Mouse (Mus musculus) CH12.LX (cell line): Measurements from ENCODE around the gene Surf1. TPM values are rescaled to one million over a fixed set of nuclear protein-coding genes. Genes with fewer than 3 reads are reported as not detected.
A peak's percentile ranks its signal among the peaks of the same experiment; 100 is the strongest.

Experiments
- DNase-seq: peaks from one replicate; pipeline ENCODE4 v3.0.0-alpha.2; 2013; ENCODE audit errors: extremely low read depth
- H3K27ac ChIP-seq: 2 replicates; pipeline ENCODE4 v1.5.1; 2012; ENCODE audit warnings: low read depth, mild to moderate bottlenecking, control low read depth, moderate library complexity; ENCODE audit not compliant: insufficient read depth
- H3K27me3 ChIP-seq: replicated peaks from 2 replicates; pipeline ENCODE3; 2012; ENCODE audit warnings: inconsistent platforms
- H3K36me3 ChIP-seq, 2 experiments: replicated peaks in 1 of 2; 2 replicates each; pipeline versions ENCODE3 to v1.6.1; 2012; ENCODE audit warnings: inconsistent platforms in 1 of 2, low read length in 1 of 2, mild to moderate bottlenecking in 1 of 2, mixed read lengths in 1 of 2, moderate library complexity in 1 of 2; ENCODE audit not compliant: control insufficient read depth in 1 of 2, insufficient read depth in 1 of 2
- H3K4me1 ChIP-seq, 2 experiments: 2 replicates each; pipeline ENCODE4 v1.6.1; 2012; ENCODE audit warnings: inconsistent platforms in 1 of 2, moderate library complexity in 1 of 2; ENCODE audit not compliant: insufficient read depth in 2 of 2, control insufficient read depth in 1 of 2
- H3K4me2 ChIP-seq: 2 replicates; pipeline ENCODE4 v1.6.1; 2012; ENCODE audit warnings: low read depth, mild to moderate bottlenecking, control low read depth; ENCODE audit not compliant: poor library complexity, insufficient read depth, severe bottlenecking
- H3K4me3 ChIP-seq, 3 experiments: fragments of 150-350 bp in 1 of 3; sonication (generic) in 1 of 3; replicated peaks in 1 of 3; 2 replicates each; pipeline versions ENCODE3 to v1.5.1; 2011 to 2012; ENCODE audit warnings: low read depth in 2 of 3, low read length in 2 of 3, mild to moderate bottlenecking in 2 of 3, moderate library complexity in 2 of 3, control low read depth in 1 of 3, improper control_type of control experiment in 1 of 3, inconsistent platforms in 1 of 3, mixed read lengths in 1 of 3; ENCODE audit not compliant: poor library complexity in 1 of 3
- H3K79me2 ChIP-seq: replicated peaks from 2 replicates; pipeline ENCODE4 v1.6.1; 2012; ENCODE audit warnings: mild to moderate bottlenecking, moderate library complexity; ENCODE audit not compliant: control insufficient read depth, poor library complexity, insufficient read depth, severe bottlenecking; ENCODE audit errors: extremely low read depth
- H3K9ac ChIP-seq: 2 replicates; pipeline ENCODE4 v1.6.1; 2012; ENCODE audit warnings: low read depth, mild to moderate bottlenecking, control low read depth, moderate library complexity; ENCODE audit not compliant: insufficient read depth
- H3K9me3 ChIP-seq: replicated peaks from 2 replicates; pipeline ENCODE3; 2012; ENCODE audit warnings: low read length, inconsistent platforms, mixed read lengths
- BHLHE40 ChIP-seq: IDR thresholded peaks from 2 replicates; pipeline ENCODE4 v1.6.1; 2011; ENCODE audit warnings: mild to moderate bottlenecking, low read depth, low read length, improper control_type of control experiment
- CHD1 ChIP-seq: IDR thresholded peaks from 2 replicates; pipeline ENCODE4 v1.6.1; 2012; ENCODE audit warnings: low read depth, low read length, improper control_type of control experiment, inconsistent platforms
- CTCF ChIP-seq, 2 experiments: IDR thresholded peaks in 1 of 2; conservative IDR thresholded peaks in 1 of 2; 2 replicates each; pipeline ENCODE4 v1.5.1; 2011 to 2012; ENCODE audit warnings: low read depth in 2 of 2, low read length in 2 of 2, improper control_type of control experiment in 1 of 2, inconsistent platforms in 1 of 2, mild to moderate bottlenecking in 1 of 2, moderate library complexity in 1 of 2
- ELF1 ChIP-seq: IDR thresholded peaks from 2 replicates; pipeline ENCODE4 v1.6.1; 2014; ENCODE audit warnings: low read depth, mild to moderate bottlenecking, inconsistent platforms, low read length, improper control_type of control experiment
- EP300 ChIP-seq: IDR thresholded peaks from 2 replicates; pipeline ENCODE4 v1.6.1; 2011; ENCODE audit warnings: low read length, improper control_type of control experiment
- ETS1 ChIP-seq: conservative IDR thresholded peaks from 2 replicates; pipeline ENCODE4 v1.6.1; 2012; ENCODE audit warnings: low read depth, mild to moderate bottlenecking, inconsistent platforms, low read length, improper control_type of control experiment, moderate library complexity
- HCFC1 ChIP-seq: IDR thresholded peaks from 2 replicates; pipeline ENCODE4 v1.6.1; 2012; ENCODE audit warnings: low read depth, mild to moderate bottlenecking, inconsistent platforms, low read length, improper control_type of control experiment
- IRF4 ChIP-seq: IDR thresholded peaks from 2 replicates; pipeline ENCODE4 v1.6.1; 2014; ENCODE audit warnings: low read depth, mild to moderate bottlenecking, inconsistent platforms, low read length, improper control_type of control experiment
- JUN ChIP-seq: IDR thresholded peaks from 2 replicates; pipeline ENCODE4 v1.6.1; 2011; ENCODE audit warnings: low read depth, mild to moderate bottlenecking, low read length, improper control_type of control experiment, moderate library complexity; ENCODE audit not compliant: insufficient read depth
- JUND ChIP-seq: conservative IDR thresholded peaks from 2 replicates; pipeline ENCODE4 v1.6.1; 2011; ENCODE audit warnings: low read depth, low read length, improper control_type of control experiment
- KAT2A ChIP-seq: IDR thresholded peaks from 2 replicates; pipeline ENCODE4 v1.6.1; 2012; ENCODE audit warnings: low read length, improper control_type of control experiment, inconsistent platforms; ENCODE audit not compliant: insufficient replicate concordance
- MAFK ChIP-seq: IDR thresholded peaks from 2 replicates; pipeline ENCODE4 v1.6.1; 2011; ENCODE audit warnings: low read length, improper control_type of control experiment; ENCODE audit not compliant: insufficient replicate concordance
- MAZ ChIP-seq: IDR thresholded peaks from 2 replicates; pipeline ENCODE4 v1.6.1; 2012; ENCODE audit warnings: low read depth, mild to moderate bottlenecking, inconsistent platforms, low read length, improper control_type of control experiment, moderate library complexity
- MEF2A ChIP-seq: IDR thresholded peaks from 2 replicates; pipeline ENCODE4 v1.6.1; 2014; ENCODE audit warnings: low read depth, mild to moderate bottlenecking, inconsistent platforms, low read length, improper control_type of control experiment, borderline replicate concordance
- MXI1 ChIP-seq: IDR thresholded peaks from 2 replicates; pipeline ENCODE4 v1.6.1; 2011; ENCODE audit warnings: mild to moderate bottlenecking, low read depth, low read length, improper control_type of control experiment
- MYC ChIP-seq: IDR thresholded peaks from 2 replicates; pipeline ENCODE4 v1.6.1; 2011; ENCODE audit warnings: low read depth, mild to moderate bottlenecking, improper control_type of control experiment, low read length
- NELFE ChIP-seq: IDR thresholded peaks from 2 replicates; pipeline ENCODE4 v1.6.1; 2011; ENCODE audit warnings: low read depth, low read length, improper control_type of control experiment
- NRF1 ChIP-seq: IDR thresholded peaks from 2 replicates; pipeline ENCODE4 v1.6.1; 2014; ENCODE audit warnings: low read depth, mild to moderate bottlenecking, inconsistent platforms, low read length, improper control_type of control experiment, moderate library complexity
- PAX5 ChIP-seq: IDR thresholded peaks from 2 replicates; pipeline ENCODE4 v1.6.1; 2012; ENCODE audit warnings: low read length, inconsistent platforms, mixed read lengths
- POLR2A ChIP-seq: IDR thresholded peaks from 2 replicates; pipeline ENCODE4 v1.6.1; 2011; ENCODE audit warnings: low read depth, mild to moderate bottlenecking, improper control_type of control experiment, low read length
- POLR2AphosphoS2 ChIP-seq: IDR thresholded peaks from 2 replicates; pipeline ENCODE4 v1.6.1; 2011; ENCODE audit warnings: low read depth, low read length, improper control_type of control experiment
- RAD21 ChIP-seq: IDR thresholded peaks from 2 replicates; pipeline ENCODE4 v1.6.1; 2011; ENCODE audit warnings: low read depth, mild to moderate bottlenecking, low read length, improper control_type of control experiment, moderate library complexity
- RCOR1 ChIP-seq: conservative IDR thresholded peaks from 2 replicates; pipeline ENCODE4 v1.6.1; 2012; ENCODE audit warnings: low read depth, mild to moderate bottlenecking, inconsistent platforms, low read length, improper control_type of control experiment
- USF2 ChIP-seq: conservative IDR thresholded peaks from 2 replicates; pipeline ENCODE4 v1.6.1; 2011; ENCODE audit warnings: low read depth, low read length, improper control_type of control experiment
- ZC3H11A ChIP-seq: IDR thresholded peaks from 2 replicates; pipeline ENCODE4 v1.6.1; 2012; ENCODE audit warnings: low read depth, mild to moderate bottlenecking, inconsistent platforms, low read length, improper control_type of control experiment
- ZMIZ1 ChIP-seq: IDR thresholded peaks from 2 replicates; pipeline ENCODE4 v1.6.1; 2012; ENCODE audit warnings: low read depth, mild to moderate bottlenecking, inconsistent platforms, low read length, improper control_type of control experiment
- dilution Hi-C: fragments of 300-500 bp; cut with MboI; formaldehyde crosslinking; loops from 2 replicates; pipeline ENCODE4 v1.14.3; 2020; ENCODE audit warnings: low sequenced_read_pairs; ENCODE audit not compliant: extremely low pct_unique_long_range_greater_than_20kb, extremely low pct_ligation_motif_present
- in situ Hi-C: fragments of 300-500 bp; cut with MboI; formaldehyde crosslinking; loops from 3 replicates; pipeline ENCODE4 v1.14.3; 2019; ENCODE audit warnings: low sequenced_read_pairs, low pct_ligation_motif_present, low pct_unique_long_range_greater_than_20kb, mixed read lengths
- polyA plus RNA-seq: library from polyadenylated mRNA; unstranded; fragments of >175 nt; gene quantifications from 2 replicates; pipeline ENCODE4 v1.2.1, GENCODE M21; 2012; ENCODE audit warnings: low read depth; ENCODE audit not compliant: insufficient read length
- total RNA-seq, 2 experiments: library from RNA; depleted of rRNA; stranded (reverse); fragments of 300-350 nt in 1 of 2; fragments of >200 nt in 1 of 2; gene quantifications; 2 replicates each; pipeline ENCODE4 v1.2.3; 2012 to 2014

Gene Surf1
- total and polyA plus RNA-seq, 3 experiments: 43.4 to 83.9 (median 58.7) TPM

DNA sequence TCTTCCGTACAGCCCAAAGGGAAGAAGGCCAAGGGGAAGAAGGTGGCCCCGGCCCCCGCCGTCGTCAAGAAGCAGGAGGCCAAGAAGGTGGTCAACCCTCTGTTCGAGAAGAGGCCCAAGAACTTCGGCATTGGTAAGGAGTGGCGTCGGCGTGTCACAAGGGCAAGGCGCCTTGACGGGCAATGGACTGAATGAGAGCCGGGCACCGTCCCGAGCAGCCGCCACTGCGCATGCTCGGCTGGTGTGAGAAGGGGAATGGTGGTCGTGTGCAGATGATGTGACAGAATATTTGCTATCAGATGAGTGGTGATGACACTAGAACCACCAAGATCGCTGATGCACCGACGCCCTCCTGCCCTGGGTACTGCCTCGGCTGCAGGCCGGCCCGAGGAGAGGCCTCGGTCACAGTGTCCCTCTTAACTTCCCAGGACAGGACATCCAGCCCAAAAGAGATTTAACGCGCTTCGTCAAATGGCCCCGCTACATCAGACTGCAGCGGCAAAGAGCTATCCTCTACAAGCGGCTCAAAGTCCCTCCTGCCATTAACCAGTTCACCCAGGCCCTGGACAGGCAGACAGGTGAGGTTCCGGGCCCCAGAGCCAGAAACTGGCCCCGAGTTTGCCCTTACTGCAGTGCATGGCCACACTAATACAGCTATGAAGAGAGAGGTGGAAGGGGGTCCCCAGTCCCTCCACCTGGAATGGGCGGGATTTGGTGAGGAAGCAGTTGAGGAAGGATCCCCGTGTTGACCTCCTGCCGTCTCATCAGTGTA lies 5.2 kb downstream of the Surf1 start:
- in situ Hi-C loops: no loop called here
- peak overlapping the region; percentile 69 to 98 (median 97) for H3K4me3 ChIP-seq
- H3K79me2 ChIP-seq: peaks cover 76% of the 10 kb centered on the region
- peak overlapping the region; percentile 83 for H3K27ac ChIP-seq
- H3K4me2 ChIP-seq: peak overlapping the region; percentile 83
- H3K4me1 ChIP-seq: peaks cover 21 to 52% of the 10 kb centered on the region in 2 experiments
- H3K36me3 ChIP-seq: peaks cover 51 to 64% of the 10 kb centered on the region in 2 experiments
- no peaks in the 10 kb centered on the region for H3K9me3 ChIP-seq
- dilution Hi-C loops: no loop called here
- H3K9ac ChIP-seq: peak overlapping the region; percentile 98
- no peak for DNase-seq
- TF ChIP-seq CHD1: no peak
- TF ChIP-seq POLR2A: no peak
- TF ChIP-seq JUND: no peak
- TF ChIP-seq MAFK: no peak
- no peak for TF ChIP-seq POLR2AphosphoS2
- no peak for TF ChIP-seq USF2
- TF ChIP-seq KAT2A: no peak
- TF ChIP-seq NRF1: peak; percentile 82
- TF ChIP-seq BHLHE40: no peak
- no peak for TF ChIP-seq PAX5
- no peak for TF ChIP-seq ZC3H11A
- no peak for TF ChIP-seq RAD21
- TF ChIP-seq IRF4: no peak
- no peak for TF ChIP-seq JUN
- TF ChIP-seq CTCF (conservative IDR thresholded peaks at IDR 0.05 in 1 of 2, IDR thresholded peaks at IDR 0.05 in 1 of 2; ENCODE audit: low read depth in 2 of 2, low read length in 2 of 2): no peak
- TF ChIP-seq HCFC1: no peak
- 0 out of 2 replicates have a peak, but pooled peaks have one; percentile 8 for TF ChIP-seq RCOR1
- no peak; the same call in 1 of the 2 replicates for TF ChIP-seq MYC
- TF ChIP-seq MXI1: no peak
- no peak for TF ChIP-seq NELFE
- TF ChIP-seq ETS1: no peak
- 0 out of 2 replicates have a peak, but pooled peaks have one; percentile 60 for TF ChIP-seq ZMIZ1
- TF ChIP-seq ELF1: no peak; the same call in 1 of the 2 replicates
- TF ChIP-seq EP300: no peak
- no peak for TF ChIP-seq MAZ
- TF ChIP-seq MEF2A: no peak
- H3K27me3 ChIP-seq: no peaks in the 10 kb centered on the region
